Mouse (Mus musculus): Measurements from ENCODE around the gene Errfi1. TPM values are rescaled to one million over a fixed set of nuclear protein-coding genes. Genes with fewer than 3 reads are reported as not detected.
A peak's percentile ranks its signal among the peaks of the same experiment; 100 is the strongest.
"Not testable (repeated sequence)": the region's sequence is repeated elsewhere in the genome, so short reads cannot be mapped to it uniquely, and the experiment has no call there.

The Errfi1 gene
- polyA plus RNA-seq, 1 experiment from 2014 or later, result 5.5 TPM

- Histone ChIP-seq H3K4me3 (ENCODE audit: inconsistent target) (no peak overlapping the region), H3K27ac (0 out of 2 replicates have a peak overlapping the region, but pooled peaks have one; percentile 49)
Measured at GRCm38 (mm10) chr4:150861161-150861560, 7.4 kb downstream of the Errfi1 start.

GRCm38 (mm10) chr4:150862626-150863375 lies 9.1 kb downstream of the Errfi1 start:
- no peak overlapping the region for H3K27ac ChIP-seq
- 65% methylated on average over 3 of the region's 8 CpGs for WGBS (ENCODE audit: missing documents)
- no peak overlapping the region for H3K4me3 ChIP-seq (ENCODE audit: inconsistent target)
- H3K36me3 ChIP-seq (ENCODE audit: inconsistent target), result peaks cover 15% of the 10 kb centered on the region; the same call in 1 of the 2 replicates
- peaks cover 22% of the 10 kb centered on the region; the same call in 1 of the 2 replicates for H3K79me2 ChIP-seq (ENCODE audit: inconsistent target)

More at GRCm38 (mm10) chr4:150861161-150861560, 7.4 kb downstream of the Errfi1 start:
- 100% methylated on average over 2 of the region's 2 CpGs for WGBS (ENCODE audit: missing documents)
- H3K79me2 ChIP-seq (ENCODE audit: inconsistent target), result peaks cover 36% of the 10 kb centered on the region; the same call in 1 of the 2 replicates
- peaks cover 2% of the 10 kb centered on the region; the same call in 1 of the 2 replicates for H3K36me3 ChIP-seq (ENCODE audit: inconsistent target)

GRCm38 (mm10) chr4:150865371-150865770 lies 11.7 kb downstream of the Errfi1 start:
- no peak overlapping the region for H3K4me3 ChIP-seq (ENCODE audit: inconsistent target)

GRCm38 (mm10) chr4:150866069-150866468 lies 12.3 kb downstream of the Errfi1 start:
- no peak overlapping the region for H3K27ac ChIP-seq
- 96% methylated on average over 11 of the region's 11 CpGs for WGBS (ENCODE audit: missing documents)
- H3K36me3 ChIP-seq (ENCODE audit: inconsistent target), result peaks cover 15% of the 10 kb centered on the region; the same call in 1 of the 2 replicates
- peaks cover 4% of the 10 kb centered on the region; the same call in 1 of the 2 replicates for H3K79me2 ChIP-seq (ENCODE audit: inconsistent target)
- H3K4me3 ChIP-seq (ENCODE audit: inconsistent target), result no peak overlapping the region

More at GRCm38 (mm10) chr4:150865371-150865770, 11.7 kb downstream of the Errfi1 start:
- Histone ChIP-seq H3K36me3 (ENCODE audit: inconsistent target) (peaks cover 15% of the 10 kb centered on the region; the same call in 1 of the 2 replicates), H3K27ac (no peak overlapping the region), H3K79me2 (ENCODE audit: inconsistent target) (peaks cover 7% of the 10 kb centered on the region; the same call in 1 of the 2 replicates)

DNA sequence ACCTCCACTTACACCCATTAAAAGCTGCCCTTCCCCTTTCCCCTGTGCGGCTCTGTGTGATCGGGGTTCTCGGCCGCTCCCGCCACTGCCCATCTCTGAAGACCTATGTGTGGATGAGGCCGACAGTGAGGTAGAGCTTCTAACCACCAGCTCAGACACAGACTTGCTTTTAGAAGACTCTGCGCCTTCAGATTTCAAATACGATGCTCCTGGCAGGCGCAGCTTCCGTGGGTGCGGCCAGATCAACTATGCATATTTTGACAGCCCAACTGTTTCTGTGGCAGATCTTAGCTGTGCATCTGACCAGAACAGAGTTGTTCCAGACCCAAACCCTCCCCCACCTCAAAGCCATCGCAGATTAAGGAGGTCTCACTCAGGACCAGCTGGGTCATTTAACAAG lies 12.8 kb downstream of the Errfi1 start:
- H3K4me3 ChIP-seq (ENCODE audit: inconsistent target), result no peak overlapping the region
- H3K79me2 ChIP-seq (ENCODE audit: inconsistent target), result peaks cover under 1% of the 10 kb centered on the region; the same call in 1 of the 2 replicates
- WGBS (ENCODE audit: missing documents), result 94% methylated on average over 9 of the region's 12 CpGs

DNA sequence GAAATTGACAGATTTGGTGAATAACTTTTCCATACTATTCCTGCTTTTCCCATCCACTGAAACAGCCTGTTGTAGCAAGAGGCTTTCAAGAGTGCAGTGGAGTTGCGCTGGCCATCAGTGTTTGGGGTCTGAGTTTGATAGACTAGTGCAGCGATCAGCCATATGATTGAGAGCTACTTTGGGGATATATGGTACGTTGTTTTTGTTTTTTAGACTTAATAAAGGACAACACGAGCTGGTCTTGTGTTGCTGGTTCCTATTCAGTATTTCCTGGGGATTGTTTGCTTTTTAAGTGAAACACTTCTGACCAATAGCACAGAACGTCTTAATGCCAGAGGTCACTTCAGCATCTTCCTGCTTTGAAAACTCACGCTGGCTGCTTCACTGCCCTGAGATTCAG lies 14.4 kb downstream of the Errfi1 start:
- H3K79me2 ChIP-seq (ENCODE audit: inconsistent target), result no peaks in the 10 kb centered on the region
- WGBS (ENCODE audit: missing documents), result 98% methylated on average over 6 of the region's 6 CpGs
- H3K27ac ChIP-seq, result no peak overlapping the region
- peaks cover 15% of the 10 kb centered on the region; the same call in 1 of the 2 replicates for H3K36me3 ChIP-seq (ENCODE audit: inconsistent target)
- H3K4me3 ChIP-seq (ENCODE audit: inconsistent target), result no peak overlapping the region

More for the DNA sequence above, 12.8 kb downstream of the Errfi1 start:
- peaks cover 15% of the 10 kb centered on the region; the same call in 1 of the 2 replicates for H3K36me3 ChIP-seq (ENCODE audit: inconsistent target)
- no peak overlapping the region for H3K27ac ChIP-seq

DNA sequence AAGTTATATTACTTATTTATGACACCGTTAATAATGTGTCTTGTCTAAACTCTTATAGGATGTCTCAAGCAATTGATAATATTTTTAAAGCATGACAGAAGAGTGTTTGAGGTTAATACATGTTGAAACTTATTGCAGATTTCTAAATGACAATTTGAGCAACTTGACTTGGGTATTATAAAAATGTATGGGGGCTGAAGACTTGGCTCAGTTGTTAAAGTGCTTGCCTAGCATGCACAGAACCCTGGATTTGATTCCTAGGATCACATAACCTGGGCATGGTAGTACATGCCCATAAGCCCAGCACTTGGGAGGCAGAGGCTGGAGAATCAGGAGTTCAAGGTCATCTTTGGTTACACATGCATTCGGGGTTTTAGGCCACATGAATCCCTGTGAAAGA lies 15.1 kb downstream of the Errfi1 start:
- peaks cover 15% of the 10 kb centered on the region; the same call in 1 of the 2 replicates for H3K36me3 ChIP-seq (ENCODE audit: inconsistent target)
- 95% methylated on average over 2 of the region's 2 CpGs for WGBS (ENCODE audit: missing documents)
- no peak overlapping the region for H3K27ac ChIP-seq

DNA sequence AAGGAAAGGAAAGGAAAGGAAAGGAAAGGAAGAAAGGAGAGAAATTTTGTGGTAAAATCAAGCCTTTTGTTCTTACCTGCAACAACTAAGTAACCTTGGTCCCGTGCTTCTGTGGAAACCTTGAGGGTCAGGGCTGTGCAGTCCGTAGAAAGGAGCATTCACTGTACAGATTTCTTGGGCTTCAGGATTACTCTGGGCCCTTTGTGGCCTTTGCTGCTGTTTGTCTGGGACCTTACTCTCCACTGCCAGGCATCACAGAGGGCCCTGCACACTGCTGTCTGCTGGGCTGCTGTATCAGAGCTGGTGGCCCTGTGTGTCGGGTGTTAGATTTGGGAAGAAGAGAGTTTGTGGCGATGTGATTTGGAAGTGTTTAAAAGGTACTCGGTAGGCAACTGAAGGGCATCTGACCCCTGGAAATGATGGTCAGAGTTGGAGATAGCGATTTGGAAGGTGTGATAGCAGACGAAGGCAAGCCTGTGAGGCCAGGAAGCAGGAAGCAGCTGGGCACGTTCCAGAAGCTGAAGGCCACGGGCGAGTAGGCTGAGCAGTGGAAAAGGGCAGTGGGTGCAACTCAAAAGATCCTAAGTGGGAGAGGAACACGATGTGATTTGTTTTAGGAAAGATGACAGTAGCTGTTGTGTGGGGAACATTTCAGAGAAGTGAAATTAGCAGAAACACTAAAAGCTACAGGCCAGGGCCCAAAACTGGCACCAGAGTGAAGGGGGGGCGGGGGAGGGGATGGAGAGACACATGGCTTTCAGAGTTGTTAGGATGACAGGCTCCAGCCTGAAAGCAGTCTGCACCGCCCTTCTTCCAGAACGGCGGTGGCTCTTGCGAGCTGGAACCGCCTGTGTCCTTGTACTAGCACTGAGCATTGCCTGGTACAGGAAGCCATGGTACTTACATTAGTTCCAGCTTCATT lies 15.8 kb downstream of the Errfi1 start:
- peaks cover 15% of the 10 kb centered on the region; the same call in 1 of the 2 replicates for H3K36me3 ChIP-seq (ENCODE audit: inconsistent target)
- no peak overlapping the region for H3K27ac ChIP-seq
- WGBS (ENCODE audit: missing documents), result 64% methylated on average over 17 of the region's 17 CpGs
- H3K79me2 ChIP-seq (ENCODE audit: inconsistent target), result no peaks in the 10 kb centered on the region
- no peak overlapping the region for H3K4me3 ChIP-seq (ENCODE audit: inconsistent target)

More for the DNA sequence above, 15.1 kb downstream of the Errfi1 start:
- Histone ChIP-seq H3K4me3 (ENCODE audit: inconsistent target) (no peak overlapping the region), H3K79me2 (ENCODE audit: inconsistent target) (no peaks in the 10 kb centered on the region)

- H3K79me2 ChIP-seq (ENCODE audit: inconsistent target), result no peaks in the 10 kb centered on the region
- 92% methylated on average over 13 of the region's 13 CpGs for WGBS (ENCODE audit: missing documents)
- H3K36me3 ChIP-seq (ENCODE audit: inconsistent target), result peaks cover 14% of the 10 kb centered on the region; the same call in 1 of the 2 replicates
- no peak overlapping the region for H3K4me3 ChIP-seq (ENCODE audit: inconsistent target)
- H3K27ac ChIP-seq, result no peak overlapping the region
Measured at GRCm38 (mm10) chr4:150870963-150871391, 17.3 kb downstream of the Errfi1 start.

DNA sequence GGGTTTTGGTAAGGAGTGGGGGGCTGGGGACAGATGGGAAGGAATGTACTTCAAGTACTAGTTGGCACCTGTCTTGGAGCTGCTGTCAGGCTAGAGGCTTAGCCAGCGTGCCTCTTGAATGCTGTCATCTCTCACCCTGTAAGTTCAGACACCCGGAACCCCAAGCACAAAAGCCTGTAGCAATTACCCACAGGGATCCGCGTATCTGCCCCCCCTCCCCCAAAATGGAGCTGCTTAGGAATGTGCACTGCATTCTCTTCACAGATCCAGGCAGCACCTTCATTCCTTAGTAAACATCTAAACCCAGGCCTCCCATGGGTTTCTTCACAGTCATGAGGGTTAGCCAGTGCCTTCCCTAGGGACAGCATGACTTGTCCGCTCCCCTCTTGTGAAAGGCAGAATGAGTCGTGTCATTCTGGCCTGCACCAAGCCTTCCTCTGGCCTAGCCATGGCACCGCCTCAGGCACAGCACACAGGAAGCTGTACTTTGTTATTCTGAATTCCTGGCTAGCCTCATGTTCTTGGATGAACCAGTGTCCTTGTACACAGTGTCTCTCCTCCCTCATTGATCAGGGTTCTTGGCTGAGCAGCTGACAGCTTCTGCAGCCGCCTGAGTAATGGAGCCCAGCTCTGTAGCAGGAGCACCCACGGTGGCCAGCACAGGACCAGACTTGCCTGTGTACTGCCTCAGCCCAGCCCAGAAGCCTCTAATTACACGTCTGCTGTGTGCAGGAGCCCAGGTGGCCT lies 17.8 kb downstream of the Errfi1 start:
- WGBS (ENCODE audit: missing documents), result 91% methylated on average over 10 of the region's 10 CpGs
- Histone ChIP-seq H3K4me3 (ENCODE audit: inconsistent target) (no peak overlapping the region), H3K27ac (no peak overlapping the region)

GRCm38 (mm10) chr4:150872139-150872651 lies 18.5 kb downstream of the Errfi1 start:
- 95% methylated on average over 9 of the region's 9 CpGs for WGBS (ENCODE audit: missing documents)
- Histone ChIP-seq H3K27ac (no peak overlapping the region), H3K79me2 (ENCODE audit: inconsistent target) (no peaks in the 10 kb centered on the region), H3K36me3 (ENCODE audit: inconsistent target) (peaks cover 2% of the 10 kb centered on the region; the same call in 1 of the 2 replicates), H3K4me3 (ENCODE audit: inconsistent target) (no peak overlapping the region)

More for the DNA sequence above, 17.8 kb downstream of the Errfi1 start:
- Histone ChIP-seq H3K79me2 (ENCODE audit: inconsistent target) (no peaks in the 10 kb centered on the region), H3K36me3 (ENCODE audit: inconsistent target) (peaks cover 8% of the 10 kb centered on the region; the same call in 1 of the 2 replicates)

DNA sequence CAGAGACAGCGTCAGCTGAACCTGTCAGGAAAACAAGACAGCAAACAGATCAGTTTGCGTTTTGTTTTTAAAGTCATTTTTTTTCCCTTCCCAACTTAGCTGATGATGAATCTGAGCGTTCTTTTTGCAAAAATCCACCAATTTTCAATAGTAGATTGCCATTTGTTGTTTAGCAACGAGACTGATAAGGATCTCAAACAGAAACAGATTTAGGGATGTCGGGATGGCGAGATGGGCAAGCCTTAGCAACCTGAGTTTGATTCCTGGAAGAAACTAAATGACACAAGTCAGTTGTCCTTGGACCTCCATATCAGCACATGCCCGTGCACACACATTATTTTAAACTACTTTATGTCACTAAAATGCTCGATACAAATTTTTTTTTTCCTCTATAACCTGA lies 19.0 kb downstream of the Errfi1 start:
- WGBS (ENCODE audit: missing documents), result 95% methylated on average over 8 of the region's 8 CpGs
- H3K4me3 ChIP-seq (ENCODE audit: inconsistent target), result no peak overlapping the region
- no peak overlapping the region for H3K27ac ChIP-seq
- no peaks in the 10 kb centered on the region for H3K79me2 ChIP-seq (ENCODE audit: inconsistent target)
- H3K36me3 ChIP-seq (ENCODE audit: inconsistent target), result no peaks in the 10 kb centered on the region

DNA sequence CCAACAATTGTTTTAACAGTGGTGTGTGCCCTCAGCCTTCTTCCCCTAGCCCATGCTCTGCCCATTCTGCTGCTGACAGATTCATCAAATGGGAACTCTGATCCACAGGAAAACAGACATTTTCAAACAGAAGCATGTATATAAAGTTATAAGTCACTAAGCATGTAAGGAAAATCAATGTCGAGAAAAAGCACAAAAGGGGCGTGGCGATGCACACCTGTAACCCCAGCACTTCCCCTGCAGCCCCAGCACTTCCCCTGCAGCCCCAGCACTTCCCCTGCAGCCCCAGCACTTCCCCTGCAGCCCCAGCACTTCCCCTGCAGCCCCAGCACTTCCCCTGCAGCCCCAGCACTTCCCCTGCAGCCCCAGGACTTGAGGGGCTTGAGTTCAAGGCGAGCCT lies 20.7 kb downstream of the Errfi1 start:
- WGBS (ENCODE audit: missing documents), result 24% methylated on average over 4 of the region's 4 CpGs
- H3K36me3 ChIP-seq (ENCODE audit: inconsistent target); H3K79me2 ChIP-seq (ENCODE audit: inconsistent target); H3K27ac ChIP-seq; H3K4me3 ChIP-seq (ENCODE audit: inconsistent target): not testable (repeated sequence)
